Mouse (Mus musculus) heart, embryonic 10.5 days (tissue): ENCODE data around the gene Gatm. TPM values are rescaled to one million over a fixed set of nuclear protein-coding genes. Genes with fewer than 3 reads are reported as not detected.

Experiments used
- DNase-seq: peaks from one replicate; pipeline ENCODE4 v3.0.0-alpha.2; 2017; ENCODE audit warnings: low spot score
- H3K27ac ChIP-seq: fragments of 300-500 bp; sonication (generic); 2 replicates; pipeline ENCODE4 v1.5.1; 2016; ENCODE audit warnings: mild to moderate bottlenecking
- H3K27me3 ChIP-seq: fragments of 300-500 bp; sonication (generic); 2 replicates; pipeline ENCODE4 v1.6.1; 2016; ENCODE audit warnings: mild to moderate bottlenecking; ENCODE audit not compliant: poor library complexity, insufficient read depth, severe bottlenecking
- H3K36me3 ChIP-seq: fragments of 300-500 bp; sonication (generic); 2 replicates; pipeline ENCODE4 v1.6.1; 2016; ENCODE audit warnings: mild to moderate bottlenecking, moderate library complexity
- H3K4me1 ChIP-seq: fragments of 300-500 bp; sonication (generic); 2 replicates; pipeline ENCODE4 v1.6.1; 2016; ENCODE audit warnings: mild to moderate bottlenecking
- H3K4me3 ChIP-seq: fragments of 300-500 bp; sonication (generic); 2 replicates; pipeline ENCODE4 v1.5.1; 2016; ENCODE audit warnings: mild to moderate bottlenecking, moderate library complexity
- H3K9me3 ChIP-seq: fragments of 300-500 bp; sonication (generic); 2 replicates; pipeline ENCODE4 v1.6.1; 2016; ENCODE audit warnings: mild to moderate bottlenecking, moderate library complexity
- WGBS: fragments of 180-500 bp; shearing (Covaris S2); methylation state at CpG from one replicate; pipeline ENCODE4 v1.1.7; 2016; 5-methylcytosine and 5-hydroxymethylcytosine counted together
- polyA plus RNA-seq: library from polyadenylated mRNA; unstranded; fragments of >200 nt; fragmentation: Nextera tagmentation; extraction: Ambion mirVana; gene quantifications from 2 replicates; pipeline ENCODE4 v1.2.1, GENCODE M21; 2016

Gene Gatm
- polyA plus RNA-seq, 1 experiment from 2014 or later: 19.3 TPM

DNA sequence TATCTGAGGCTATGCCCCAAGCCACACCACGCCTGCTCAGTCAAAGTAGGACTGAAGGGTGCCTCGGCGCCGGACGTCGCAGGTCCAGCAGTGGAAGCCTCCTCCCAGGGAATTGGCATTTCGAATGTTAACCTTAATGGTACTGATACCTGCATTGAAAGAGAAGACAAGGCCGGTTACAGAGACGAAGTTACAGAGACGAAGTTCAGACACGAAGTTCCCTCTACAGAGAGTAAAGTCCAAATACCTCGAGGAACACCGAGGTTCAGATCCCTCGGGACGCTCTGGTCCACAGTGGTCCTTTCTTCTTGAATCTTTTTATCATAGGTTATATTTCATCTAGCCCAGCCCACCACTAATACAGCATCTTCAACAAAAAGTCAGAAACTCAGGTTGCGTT, 15.6 kb downstream of the Gatm start:
- Histone ChIP-seq H3K4me1 (no peaks in the 10 kb centered on the region), H3K9me3 (no peaks in the 10 kb centered on the region), H3K27ac (no peak overlapping the region), H3K36me3 (0 out of 2 replicates have a peak, but pooled peaks cover 2% of the 10 kb centered on the region), H3K27me3 (no peaks in the 10 kb centered on the region), H3K4me3 (no peak overlapping the region)
- 86% methylated on average over 16 of the region's 16 CpGs for WGBS
- no peak for DNase-seq

DNA sequence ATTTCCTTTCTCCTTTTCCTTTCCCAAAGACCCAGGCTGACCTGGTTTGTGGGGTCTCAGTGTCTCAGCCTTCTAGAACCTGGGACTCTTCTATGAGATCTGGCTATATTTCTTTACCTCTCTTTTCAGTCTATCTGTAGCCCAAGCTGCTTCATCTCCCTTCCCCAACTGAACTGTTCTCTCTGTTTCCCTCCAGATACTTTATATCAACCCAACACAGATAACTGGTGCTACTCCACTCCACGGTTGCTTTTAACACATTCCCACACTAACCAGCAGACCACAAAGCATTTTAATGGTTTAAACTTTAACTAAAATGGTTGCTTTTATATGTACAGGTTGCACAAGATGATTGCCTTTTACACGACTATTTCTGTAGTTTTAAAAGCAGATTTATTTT, 19.9 kb downstream of the Gatm start:
- no peaks in the 10 kb centered on the region for H3K9me3 ChIP-seq
- no peaks in the 10 kb centered on the region for H3K4me1 ChIP-seq
- no peak overlapping the region for H3K4me3 ChIP-seq
- H3K36me3 ChIP-seq: no peaks in the 10 kb centered on the region
- DNase-seq: no peak
- WGBS: 52% methylated on average over 2 of the region's 2 CpGs
- H3K27me3 ChIP-seq: no peaks in the 10 kb centered on the region
- H3K27ac ChIP-seq: no peak overlapping the region

DNA sequence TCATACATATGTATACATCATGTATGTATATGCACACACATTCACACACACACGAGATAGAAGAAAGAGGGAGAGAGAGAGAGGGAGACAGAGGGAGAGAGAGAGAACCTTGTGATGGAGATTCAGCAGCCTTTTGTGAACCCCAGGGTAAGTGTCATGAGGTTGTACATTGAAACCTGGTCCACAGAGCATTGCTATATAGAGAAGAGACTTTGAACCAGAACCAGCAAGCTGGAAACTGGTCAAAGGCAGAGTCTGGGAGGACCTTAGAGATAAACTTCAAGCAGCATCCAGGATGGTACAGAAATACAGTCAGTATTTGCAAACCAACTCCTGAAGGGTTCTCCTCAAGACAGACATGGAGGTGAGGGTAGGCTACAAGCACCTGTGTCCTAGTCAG, 20.8 kb downstream of the Gatm start:
- 72% methylated on average over 1 of the region's 1 CpGs for WGBS

DNA sequence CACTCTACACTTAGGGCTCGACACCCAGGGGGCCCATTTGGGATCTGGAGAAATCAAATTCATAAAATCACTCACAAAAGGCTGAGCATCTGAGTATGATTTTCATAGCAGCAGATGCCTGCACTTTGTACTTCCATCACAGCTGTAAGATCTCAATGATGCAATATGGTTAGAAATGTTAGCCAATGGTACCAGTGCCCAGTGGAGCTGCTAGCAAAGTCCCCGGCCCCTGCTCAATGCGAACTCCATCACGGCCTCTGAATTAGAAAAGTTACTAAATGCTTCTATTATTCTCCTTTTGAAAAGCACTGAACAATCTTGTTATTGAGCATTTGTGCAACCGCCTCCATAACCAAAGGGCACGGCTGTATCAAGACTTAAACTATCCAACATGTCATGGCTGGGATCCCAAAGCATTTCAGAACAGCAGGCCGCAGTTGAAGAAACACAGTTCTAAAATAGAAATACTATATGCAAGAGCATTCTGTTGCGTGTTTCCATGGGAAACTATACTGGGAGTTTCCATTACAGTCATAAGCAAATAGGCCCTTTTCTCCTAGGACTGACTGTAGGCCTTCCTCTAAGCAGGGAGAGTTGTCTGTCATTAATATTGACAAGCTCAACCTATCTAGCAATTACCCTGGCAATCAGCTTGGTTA, 23.1 kb downstream of the Gatm start:
- H3K36me3 ChIP-seq: no peaks in the 10 kb centered on the region
- no peaks in the 10 kb centered on the region for H3K27me3 ChIP-seq
- DNase-seq: peak; percentile 43
- no peaks in the 10 kb centered on the region for H3K9me3 ChIP-seq
- H3K4me3 ChIP-seq: no peak overlapping the region
- WGBS: 85% methylated on average over 8 of the region's 8 CpGs
- no peak overlapping the region for H3K27ac ChIP-seq
- no peaks in the 10 kb centered on the region for H3K4me1 ChIP-seq

More for the DNA sequence above, 20.8 kb downstream of the Gatm start:
- Histone ChIP-seq H3K27me3 (no peaks in the 10 kb centered on the region), H3K4me3 (no peak overlapping the region), H3K36me3 (no peaks in the 10 kb centered on the region), H3K4me1 (no peaks in the 10 kb centered on the region), H3K27ac (no peak overlapping the region), H3K9me3 (no peaks in the 10 kb centered on the region)
- peak; percentile 31 for DNase-seq

DNA sequence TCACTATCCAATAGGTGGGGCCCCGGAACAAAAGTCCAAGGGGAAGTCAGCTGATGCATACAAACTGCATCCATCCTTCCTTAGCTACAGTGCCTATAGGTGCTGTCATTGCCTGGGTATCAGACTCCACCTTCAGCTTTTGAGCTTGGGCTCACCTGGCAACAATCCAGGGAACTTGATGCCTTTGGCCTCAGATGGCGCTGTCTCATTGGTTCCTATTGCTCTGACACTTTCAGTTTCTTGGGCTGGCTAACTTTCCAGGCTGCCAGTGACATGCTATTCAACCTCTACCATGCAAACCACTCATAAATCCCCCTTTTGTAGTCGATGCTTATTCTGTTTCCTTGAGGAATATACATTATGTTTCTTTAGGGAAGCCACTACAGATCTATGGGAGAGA, 24.8 kb downstream of the Gatm start:
- H3K4me1 ChIP-seq: no peaks in the 10 kb centered on the region
- WGBS: 62% methylated on average over 3 of the region's 3 CpGs
- H3K4me3 ChIP-seq: no peak overlapping the region
- H3K36me3 ChIP-seq: no peaks in the 10 kb centered on the region
- H3K27ac ChIP-seq: no peak overlapping the region
- no peaks in the 10 kb centered on the region for H3K27me3 ChIP-seq
- no peaks in the 10 kb centered on the region for H3K9me3 ChIP-seq
- peak; percentile 31 for DNase-seq

DNA sequence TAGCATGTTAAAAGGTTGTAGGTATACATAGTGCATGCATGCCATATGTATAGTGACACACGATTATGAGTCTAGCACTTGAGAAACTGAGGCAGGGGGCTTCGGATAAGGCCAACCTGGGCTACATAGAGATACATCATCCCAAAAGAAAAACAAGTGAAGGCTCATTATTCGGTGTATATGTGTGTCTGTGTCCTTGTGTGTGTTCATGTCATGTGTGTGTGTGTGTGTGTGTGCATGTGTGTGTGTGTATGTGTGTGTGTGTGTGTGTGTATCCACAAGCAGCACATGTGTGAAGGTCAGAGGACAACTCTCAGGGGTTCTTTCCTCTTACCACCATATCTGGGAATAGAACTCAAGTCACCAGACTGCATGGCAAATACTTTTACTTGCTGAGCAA, 28.8 kb downstream of the Gatm start:
- Histone ChIP-seq H3K27me3 (no peaks in the 10 kb centered on the region), H3K9me3 (no peaks in the 10 kb centered on the region), H3K4me1 (no peaks in the 10 kb centered on the region; the same call in 1 of the 2 replicates), H3K36me3 (no peaks in the 10 kb centered on the region), H3K27ac (no peak overlapping the region; the same call in 1 of the 2 replicates), H3K4me3 (no peak overlapping the region)
- 80% methylated on average over 3 of the region's 3 CpGs for WGBS
- DNase-seq: peak; percentile 52

DNA sequence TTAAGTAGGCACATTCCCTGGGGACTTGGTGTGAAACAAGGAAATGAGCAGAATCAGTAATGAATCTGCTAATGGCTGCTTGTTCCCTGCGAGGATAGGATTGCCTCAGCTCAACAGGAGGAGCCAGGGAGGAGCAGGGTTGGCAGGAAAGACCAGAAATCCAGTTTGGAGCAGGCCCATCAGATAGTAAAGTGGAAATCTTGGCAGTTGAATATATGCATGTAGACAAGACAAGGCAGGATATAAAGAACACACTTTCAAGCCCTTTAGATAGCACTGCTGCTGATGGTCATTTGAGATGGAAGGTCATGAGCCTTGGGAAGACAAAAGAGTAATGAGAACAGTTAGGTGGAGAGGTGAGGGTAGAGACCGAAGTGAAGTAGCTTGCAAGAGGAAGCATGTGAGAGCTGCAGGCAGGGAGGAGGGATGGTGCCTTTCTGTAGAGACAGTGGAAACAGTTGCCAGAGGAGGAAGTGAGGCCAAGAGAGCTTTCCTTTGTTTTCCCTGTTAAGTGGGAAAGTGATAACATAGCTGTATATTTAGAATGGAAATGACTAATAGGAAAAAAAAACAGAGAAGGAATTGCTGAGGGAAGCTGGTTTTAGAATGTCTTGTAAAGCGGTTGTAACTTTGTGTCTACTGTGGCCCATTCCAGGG, 29.6 kb downstream of the Gatm start:
- H3K4me1 ChIP-seq: peaks cover 1% of the 10 kb centered on the region; the same call in 1 of the 2 replicates
- no peak overlapping the region for H3K4me3 ChIP-seq
- no peaks in the 10 kb centered on the region for H3K36me3 ChIP-seq
- peak; percentile 76 for DNase-seq
- peak overlapping the region; percentile 69 for H3K27ac ChIP-seq
- WGBS: 50% methylated on average over 3 of the region's 3 CpGs
- H3K27me3 ChIP-seq: no peaks in the 10 kb centered on the region
- H3K9me3 ChIP-seq: no peaks in the 10 kb centered on the region

DNA sequence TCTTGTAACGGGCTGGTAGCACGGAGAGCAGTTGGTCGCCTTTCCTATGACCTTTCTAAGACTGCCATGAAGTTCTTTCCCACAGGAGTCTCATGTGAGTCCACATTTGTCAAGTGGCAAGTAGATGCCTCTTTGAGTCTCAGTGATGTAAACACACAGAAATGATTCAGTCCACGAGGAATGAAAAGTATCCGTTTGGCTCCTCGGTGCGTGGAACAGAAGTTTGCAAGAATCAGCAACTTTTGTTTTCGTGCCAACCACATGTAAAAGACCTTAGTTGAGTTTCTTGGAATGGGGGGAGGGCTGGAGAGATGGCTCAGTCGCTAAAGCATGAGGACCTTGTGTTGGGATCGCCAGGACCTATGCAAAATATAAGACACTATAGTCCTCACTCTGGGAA, 30.7 kb downstream of the Gatm start:
- Histone ChIP-seq H3K27me3 (no peaks in the 10 kb centered on the region), H3K4me1 (peaks cover 9% of the 10 kb centered on the region; the same call in 1 of the 2 replicates), H3K27ac (peak overlapping the region; percentile 69), H3K36me3 (no peaks in the 10 kb centered on the region), H3K9me3 (no peaks in the 10 kb centered on the region), H3K4me3 (no peak overlapping the region)
- WGBS: 66% methylated on average over 10 of the region's 10 CpGs
- peak; percentile 64 for DNase-seq

DNA sequence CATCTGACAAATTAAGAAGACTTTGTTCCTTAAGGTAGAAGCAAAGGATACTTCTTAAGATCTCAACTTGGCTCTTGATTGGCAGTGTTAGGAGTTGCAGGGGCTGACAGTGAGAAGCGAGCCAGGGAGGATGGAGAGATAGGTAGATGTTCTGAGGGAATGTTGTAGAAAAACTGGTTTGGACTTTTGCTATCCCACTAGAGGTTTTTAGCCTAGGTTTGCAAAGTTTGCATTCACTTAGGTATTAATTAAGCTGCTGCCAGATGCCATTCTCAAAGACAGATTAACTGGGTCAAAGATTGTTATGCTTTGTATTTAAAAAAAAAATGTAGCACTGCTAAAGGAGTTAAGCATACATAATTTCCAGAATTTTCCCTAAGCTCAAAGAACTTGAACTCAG, 33.8 kb downstream of the Gatm start:
- Histone ChIP-seq H3K27ac (no peak overlapping the region), H3K4me3 (no peak overlapping the region), H3K36me3 (no peaks in the 10 kb centered on the region), H3K4me1 (peaks cover 10% of the 10 kb centered on the region; the same call in 1 of the 2 replicates), H3K9me3 (no peaks in the 10 kb centered on the region), H3K27me3 (no peaks in the 10 kb centered on the region)
- WGBS: 65% methylated on average over 1 of the region's 1 CpGs
- DNase-seq: no peak

DNA sequence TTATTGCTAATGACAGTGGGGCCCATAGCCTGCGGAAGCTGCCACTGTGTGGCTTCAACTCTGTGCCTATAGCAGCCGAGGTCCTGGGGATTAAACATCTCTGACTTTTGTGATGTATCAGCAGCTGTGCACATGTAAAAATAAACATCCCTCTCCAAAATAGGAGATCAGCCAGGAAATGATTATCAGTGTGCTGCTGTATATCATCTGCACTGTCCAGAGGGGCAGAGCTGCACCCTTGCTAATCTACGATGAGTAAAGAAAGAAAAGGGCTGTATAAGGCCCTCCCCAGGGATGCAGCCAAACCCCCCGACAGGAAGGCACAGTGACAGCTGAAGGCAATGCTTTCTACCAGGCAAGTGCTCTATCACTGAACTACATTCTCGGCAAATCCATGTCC, 34.8 kb downstream of the Gatm start:
- no peak for DNase-seq
- no peak overlapping the region for H3K4me3 ChIP-seq
- H3K27me3 ChIP-seq: no peaks in the 10 kb centered on the region
- H3K36me3 ChIP-seq: no peaks in the 10 kb centered on the region
- H3K4me1 ChIP-seq: peaks cover 10% of the 10 kb centered on the region; the same call in 1 of the 2 replicates
- 29% methylated on average over 5 of the region's 5 CpGs for WGBS
- no peak overlapping the region for H3K27ac ChIP-seq
- no peaks in the 10 kb centered on the region for H3K9me3 ChIP-seq

DNA sequence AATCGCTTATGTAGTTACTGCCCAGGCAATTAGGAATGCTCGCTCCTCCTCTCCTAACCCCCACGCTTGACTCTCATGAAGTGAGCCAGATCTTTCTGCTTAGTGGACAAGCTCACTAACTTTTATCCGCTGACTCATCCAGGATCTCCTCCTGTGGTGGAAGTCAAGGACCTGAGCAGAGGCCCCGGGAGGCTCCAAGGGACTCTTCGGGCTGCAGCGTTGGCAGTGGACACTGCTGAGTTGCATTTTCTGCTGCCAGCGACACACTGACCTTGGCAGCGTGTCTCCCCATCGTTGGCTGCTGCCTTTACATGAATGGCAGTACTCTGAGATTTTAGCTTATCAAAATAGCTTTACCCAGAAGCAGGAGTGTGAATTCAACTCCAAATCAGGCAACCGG, 35.6 kb downstream of the Gatm start:
- no peak for DNase-seq
- Histone ChIP-seq H3K4me1 (peaks cover 10% of the 10 kb centered on the region; the same call in 1 of the 2 replicates), H3K27ac (peak overlapping the region; percentile 25; the same call in 1 of the 2 replicates), H3K27me3 (no peaks in the 10 kb centered on the region), H3K36me3 (no peaks in the 10 kb centered on the region), H3K9me3 (no peaks in the 10 kb centered on the region), H3K4me3 (no peak overlapping the region)
- 54% methylated on average over 11 of the region's 11 CpGs for WGBS

DNA sequence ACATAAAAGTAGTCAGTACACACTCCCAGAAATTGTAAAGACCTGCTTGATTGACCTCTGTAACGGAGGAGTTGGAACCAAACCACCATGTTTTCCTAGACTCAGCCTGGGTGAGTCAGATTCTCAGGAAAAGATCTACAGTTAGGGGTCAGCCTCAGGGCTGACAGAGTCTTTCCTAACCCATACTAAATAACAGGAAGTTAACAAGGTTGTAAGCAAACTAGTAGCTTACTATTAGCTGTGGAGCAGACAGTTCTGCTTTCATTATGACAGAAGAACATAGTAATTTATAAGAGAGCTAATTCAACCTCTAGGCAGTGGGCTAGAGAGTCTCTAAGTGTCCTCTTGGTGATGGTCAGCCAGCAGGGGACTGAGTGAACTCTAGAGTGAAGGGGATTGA, 38.7 kb downstream of the Gatm start:
- no peaks in the 10 kb centered on the region for H3K9me3 ChIP-seq
- peaks cover 10% of the 10 kb centered on the region; the same call in 1 of the 2 replicates for H3K4me1 ChIP-seq
- 74% methylated on average over 1 of the region's 1 CpGs for WGBS
- H3K4me3 ChIP-seq: no peak overlapping the region
- H3K27ac ChIP-seq: no peak overlapping the region
- no peaks in the 10 kb centered on the region for H3K36me3 ChIP-seq
- no peak for DNase-seq
- H3K27me3 ChIP-seq: no peaks in the 10 kb centered on the region

DNA sequence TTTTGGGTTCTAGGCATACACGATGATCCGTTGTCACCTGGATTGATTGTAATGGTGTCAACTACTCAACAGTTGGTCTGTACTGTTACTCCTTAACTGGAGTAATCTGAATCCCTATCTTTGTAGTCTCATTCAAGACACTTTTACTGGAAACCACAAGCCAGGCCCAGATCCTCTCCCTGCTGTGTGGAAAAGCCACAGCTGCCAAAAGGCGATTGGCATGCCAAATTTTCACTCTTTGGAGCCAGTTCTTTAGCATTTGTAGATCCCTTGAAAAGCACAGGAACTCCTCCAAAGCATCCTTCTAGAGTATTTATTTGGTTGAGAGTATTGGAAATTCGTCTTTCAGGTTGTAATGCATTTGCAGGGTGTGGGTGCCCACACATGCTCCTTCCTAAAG, 39.8 kb downstream of the Gatm start:
- Histone ChIP-seq H3K9me3 (no peaks in the 10 kb centered on the region), H3K36me3 (no peaks in the 10 kb centered on the region), H3K4me3 (no peak overlapping the region), H3K27ac (no peak overlapping the region), H3K27me3 (no peaks in the 10 kb centered on the region), H3K4me1 (peaks cover 7% of the 10 kb centered on the region; the same call in 1 of the 2 replicates)
- 72% methylated on average over 4 of the region's 4 CpGs for WGBS
- no peak for DNase-seq
